32 mouse cellular contexts compared by ENCODE assay signal in genomic region chr14:8405946-8406345, GRCm38 (mm10). TPM values are rescaled to one million over a fixed set of nuclear protein-coding genes. Genes with fewer than 3 reads are reported as not detected.
DNase-seq lines count a peak whose midpoint lies in the region; TF ChIP-seq lines count a peak whose summit lies in the region.
"Had no signal": no experiment of that assay in that cellular context is flagged by ENCODE, and none has a peak within 500 bp of the region (broad histone marks: within the 10 kb centered on the region; RNA-seq: fewer than 3 reads in every experiment).

No protein-coding gene starts in this region.

- H3K4me1 ChIP-seq in ES-Bruce4 (ENCODE audit: control insufficient read depth, insufficient read depth, low read length) = peaks cover 4% of the 10 kb centered on the region
- H3K4me1 ChIP-seq in ES-E14 (ENCODE audit: control insufficient read depth in 2 of 2, insufficient read depth in 2 of 2, low read length in 2 of 2, poor library complexity in 1 of 2) = peaks cover 17 to 23% of the 10 kb centered on the region in 2 experiments
- H3K4me1 ChIP-seq in embryonic facial prominence, embryonic 10.5 days = peaks cover 23% of the 10 kb centered on the region
- H3K4me1 ChIP-seq: embryonic facial prominence, embryonic 12.5 days; embryonic facial prominence, embryonic 15.5 days; forebrain, embryonic 15.5 days; heart, embryonic 10.5 days; heart, embryonic 13.5 days; hindbrain, embryonic 12.5 days; hindbrain, embryonic 15.5 days had no signal

- TF ChIP-seq CTCF in ES-Bruce4 (IDR thresholded peaks at IDR 0.05; ENCODE audit: low read depth, low read length) = no peak

- H3K9me3 ChIP-seq in ES-Bruce4 (replicated peaks; ENCODE audit: control insufficient read depth, insufficient read depth, low read length, poor library complexity, severe bottlenecking) = no peaks in the 10 kb centered on the region
- H3K9me3 ChIP-seq in ES-E14 (ENCODE audit: control insufficient read depth, insufficient read depth, low read depth, low read length) = no peaks in the 10 kb centered on the region
- H3K9me3 ChIP-seq in embryonic facial prominence, embryonic 10.5 days = no peaks in the 10 kb centered on the region
- H3K9me3 ChIP-seq: embryonic facial prominence, embryonic 12.5 days; embryonic facial prominence, embryonic 15.5 days; forebrain, embryonic 15.5 days; G1E; heart, embryonic 10.5 days; heart, embryonic 13.5 days; hindbrain, embryonic 12.5 days; hindbrain, embryonic 15.5 days had no signal

- H3K9ac ChIP-seq in ES-Bruce4 (ENCODE audit: low read depth, poor library complexity, severe bottlenecking) (no peak overlapping the region), ES-E14 (ENCODE audit: insufficient read depth, low read depth, low read length, poor library complexity, severe bottlenecking) (no peak overlapping the region)
- H3K9ac ChIP-seq: embryonic facial prominence, embryonic 12.5 days; embryonic facial prominence, embryonic 15.5 days; forebrain, embryonic 15.5 days; heart, embryonic 13.5 days; hindbrain, embryonic 12.5 days; hindbrain, embryonic 15.5 days had no signal

- TF ChIP-seq POLR2A in ES-Bruce4 (IDR thresholded peaks at IDR 0.05; ENCODE audit: insufficient read depth, low read length) = no peak

- H3K4me3 ChIP-seq in ES-Bruce4 (ENCODE audit: low read depth, low read length) (no peak overlapping the region), ES-E14 (ENCODE audit: insufficient read depth in 1 of 2, low read depth in 1 of 2, low read length in 2 of 2, poor library complexity in 1 of 2, severe bottlenecking in 1 of 2) (no peak overlapping the region)
- no peak overlapping the region for H3K4me3 ChIP-seq in embryonic facial prominence, embryonic 10.5 days
- H3K4me3 ChIP-seq: embryonic facial prominence, embryonic 12.5 days; embryonic facial prominence, embryonic 15.5 days; forebrain, embryonic 15.5 days; heart, adult 2 months; heart, embryonic 10.5 days; heart, embryonic 13.5 days; hindbrain, embryonic 12.5 days; hindbrain, embryonic 15.5 days had no signal

- H3K27me3 ChIP-seq in ES-Bruce4 (ENCODE audit: control insufficient read depth, insufficient read depth, low read length, poor library complexity, severe bottlenecking) = no peaks in the 10 kb centered on the region
- no peaks in the 10 kb centered on the region for H3K27me3 ChIP-seq in embryonic facial prominence, embryonic 10.5 days (replicated peaks; ENCODE audit: low read depth, poor library complexity, severe bottlenecking)
- H3K27me3 ChIP-seq: CH12.LX; embryonic facial prominence, embryonic 12.5 days; embryonic facial prominence, embryonic 15.5 days; forebrain, embryonic 15.5 days; heart, embryonic 13.5 days; hindbrain, embryonic 12.5 days; hindbrain, embryonic 15.5 days; Patski had no signal

- H3K36me3 ChIP-seq in ES-Bruce4 (ENCODE audit: control insufficient read depth, insufficient read depth, low read length, poor library complexity, severe bottlenecking) (no peaks in the 10 kb centered on the region), ES-E14 (ENCODE audit: control insufficient read depth, insufficient read depth, low read length, poor library complexity, severe bottlenecking) (no peaks in the 10 kb centered on the region)
- no peaks in the 10 kb centered on the region for H3K36me3 ChIP-seq in embryonic facial prominence, embryonic 10.5 days (replicated peaks)
- H3K36me3 ChIP-seq: embryonic facial prominence, embryonic 12.5 days; embryonic facial prominence, embryonic 15.5 days; forebrain, embryonic 15.5 days; G1E; heart, embryonic 10.5 days; heart, embryonic 13.5 days; hindbrain, embryonic 12.5 days; hindbrain, embryonic 15.5 days had no signal

- in situ Hi-C loops in ES-E14 (cut with MboI; ENCODE audit: low sequenced_read_pairs in 2 of 2, unreplicated experiment in 2 of 2) = no loop called here

- H3K27ac ChIP-seq in ES-Bruce4 (ENCODE audit: insufficient read depth, low read length) (no peak overlapping the region), ES-E14 (ENCODE audit: insufficient read depth, low read depth, low read length, poor library complexity, severe bottlenecking) (no peak overlapping the region)
- no peak overlapping the region for H3K27ac ChIP-seq in embryonic facial prominence, embryonic 10.5 days (replicated peaks)
- H3K27ac ChIP-seq: embryonic facial prominence, embryonic 12.5 days; embryonic facial prominence, embryonic 15.5 days; forebrain, embryonic 15.5 days; heart, adult 2 months; heart, embryonic 10.5 days; heart, embryonic 13.5 days; hindbrain, embryonic 12.5 days; hindbrain, embryonic 15.5 days had no signal

- 54% methylated on average over 6 of the region's 6 CpGs for WGBS in embryonic facial prominence, embryonic 10.5 days

- TF ChIP-seq EP300 in ES-Bruce4 (IDR thresholded peaks at IDR 0.05; ENCODE audit: insufficient read depth, low read depth, low read length) = 0 out of 2 replicates have a peak, but pooled peaks have one; percentile 21

- peak; percentile 21 for DNase-seq in embryo, embryonic 11 days
- no peak for DNase-seq in embryo, embryonic 9.5 days (ENCODE audit: extremely low spot score)
- peak; percentile 72 for DNase-seq in ES-E14 (ENCODE audit: low read depth, low spot score)
- DNase-seq in embryonic facial prominence, embryonic 10.5 days (ENCODE audit: low spot score) = peak; percentile 44
- DNase-seq in kidney, adult 8-10 months = no peak
- DNase-seq in left cerebral cortex, adult 11 months (ENCODE audit: low spot score) = no peak
- DNase-seq: adrenal gland, adult 8-10 months; adrenal gland, postnatal 25 days; B cell, adult 2 months; cerebellum, adult 11-12 months; cerebellum, adult 8-10 months; cerebellum, postnatal 10 days; cerebellum, postnatal 36 days; gastrocnemius, postnatal 25 days; heart, adult 2 months had no signal

TF ChIP-seq in ES-E14, 5 proteins besides CTCF, POLR2A, EP300 and RAD21:
- TF ChIP-seq HCFC1 (IDR thresholded peaks at IDR 0.05; ENCODE audit: borderline replicate concordance, insufficient read depth, low read length) (no peak), MAFK (IDR thresholded peaks at IDR 0.05; ENCODE audit: insufficient read depth, low read depth, low read length) (no peak), ZC3H11A (IDR thresholded peaks at IDR 0.05; ENCODE audit: borderline replicate concordance, low read depth, low read length) (no peak), CHD2 (IDR thresholded peaks at IDR 0.05; ENCODE audit: low read depth, low read length) (no peak)

RNA-seq across cellular contexts. Expression of gene Oit1, which starts 27.4 kb away (rescaled TPM):
- polyA plus RNA-seq in ES-Bruce4 (2011; ENCODE audit: insufficient read depth, insufficient read length, low read depth, missing spikeins) = not detected in 2 replicates
- total RNA-seq in ES-E14 (2012; rRNA removed) = 0.36 and 0.53 TPM in 2 replicates
- 0.24 and 0.42 TPM in 2 replicates for polyA plus RNA-seq in embryonic facial prominence, embryonic 10.5 days (2016; fragmentation: Nextera tagmentation; extraction: Ambion mirVana)
- total RNA-seq: adrenal gland, adult 8-10 months; adrenal gland, postnatal 25 days; CH12.LX; G1E; gastrocnemius, adult 8-10 months; gastrocnemius, postnatal 25 days; heart, adult 2 months; heart, postnatal 25 days; hematopoietic stem cell, adult 5-6 weeks had no signal
- polyA plus RNA-seq: activated CD4-positive, CD25-positive, alpha-beta regulatory T cell, adult 4 months; cortical plate, adult 2 months; forebrain, embryonic 11.5 days; forebrain, embryonic 15.5 days; G1E; heart, embryonic 10.5 days; heart, embryonic 13.5 days; hindbrain, embryonic 12.5 days; hindbrain, embryonic 15.5 days had no signal

Comparison
In these comparisons a context has a peak if more than half of its experiments do, and no peak if none do; other contexts are left out.
1. DNase-seq: peak in embryo, embryonic 11 days (single experiment), ES-E14 (single experiment) and embryonic facial prominence, embryonic 10.5 days (single experiment); none in embryo, embryonic 9.5 days (single experiment), kidney, adult 8-10 months (0 of 2) and left cerebral cortex, adult 11 months (single experiment).